Mouse (Mus musculus) liver, adult (tissue): Measurements from ENCODE around the gene Golph3l.

Source experiments
- GATA4 ChIP-seq: IDR thresholded peaks from 2 replicates; pipeline ENCODE4 v1.6.1; 2014; ENCODE audit warnings: mild to moderate bottlenecking, low read length; ENCODE audit not compliant: insufficient replicate concordance

Golph3l gene

GRCm38 (mm10) chr3:95588604-95589086 is at the start of gene Golph3l:
TSS of gene Golph3l (plus strand) at chr3:95588934.
- peak; percentile 37; the same call in 1 of the 2 replicates for TF ChIP-seq GATA4

DNA sequence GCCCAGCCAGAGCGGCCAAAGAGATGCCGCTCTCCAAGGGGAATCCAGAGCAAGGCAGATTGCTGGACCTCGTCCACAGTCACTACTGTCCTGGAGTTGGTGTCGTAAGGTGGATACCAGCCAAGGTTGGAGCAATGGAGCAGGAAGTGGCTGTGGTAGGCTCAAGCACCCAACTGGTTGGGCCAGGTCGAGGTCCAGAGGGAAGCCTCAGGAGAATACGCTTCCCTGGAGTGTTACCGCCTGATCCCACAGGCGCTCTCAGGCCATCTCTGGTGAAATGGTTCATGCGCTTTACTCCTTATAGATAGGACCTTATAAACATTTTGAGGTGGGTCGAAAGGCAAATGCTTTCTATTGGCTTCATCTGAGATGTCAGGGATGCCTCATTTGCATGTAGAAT is 49.8 kb upstream of the Golph3l start:
- no peak for TF ChIP-seq GATA4

- TF ChIP-seq GATA4: no peak
Measured at GRCm38 (mm10) chr3:95539837-95540236, 48.9 kb upstream of the Golph3l start.

- no peak for TF ChIP-seq GATA4
Measured at GRCm38 (mm10) chr3:95542171-95542570, 46.6 kb upstream of the Golph3l start.

DNA sequence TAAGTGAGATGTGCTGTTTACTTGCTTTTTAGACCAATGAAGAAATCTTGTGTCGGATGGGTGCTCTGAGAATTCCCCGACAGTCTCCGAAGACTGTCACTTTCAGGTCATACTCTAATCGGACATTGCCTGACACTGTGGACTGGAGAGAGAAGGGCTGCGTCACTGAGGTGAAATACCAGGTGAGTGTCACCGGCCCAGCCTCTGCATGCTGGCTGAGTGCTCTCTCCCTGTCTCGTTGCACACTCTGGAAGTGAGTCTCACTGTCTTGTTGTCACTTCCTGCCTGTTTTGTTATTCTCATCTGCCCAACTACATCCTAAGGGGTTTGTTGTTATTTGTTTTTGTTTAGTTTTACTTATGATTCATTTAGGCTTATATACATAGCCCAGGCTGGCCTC is 45.8 kb upstream of the Golph3l start:
- no peak for TF ChIP-seq GATA4

DNA sequence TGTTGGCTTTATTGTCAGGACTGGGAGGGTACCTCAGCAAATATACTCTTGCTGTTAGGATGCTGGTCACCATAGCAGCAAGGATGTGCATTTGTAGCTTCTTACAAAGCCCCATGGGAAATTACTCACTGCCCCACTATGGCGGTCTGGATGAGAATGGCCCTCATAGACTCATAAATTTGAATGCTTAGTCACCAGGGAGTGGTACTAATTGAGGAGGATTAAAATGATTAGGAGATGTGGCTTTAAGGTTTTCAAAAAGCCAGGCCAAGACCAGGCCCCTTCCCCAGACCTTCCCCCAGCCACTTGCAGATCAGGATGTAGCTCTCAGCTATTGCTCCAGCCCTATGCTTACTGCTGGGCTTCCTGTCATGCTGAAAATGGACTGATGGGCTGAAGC is 38.6 kb upstream of the Golph3l start:
- no peak for TF ChIP-seq GATA4

- TF ChIP-seq GATA4: no peak
Measured at GRCm38 (mm10) chr3:95553986-95554385, 34.7 kb upstream of the Golph3l start.

GRCm38 (mm10) chr3:95559437-95559836 is 29.3 kb upstream of the Golph3l start, which contains the start of gene Hormad1:
TSS of gene Hormad1 (plus strand) at chr3:95559677.
- no peak for TF ChIP-seq GATA4

DNA sequence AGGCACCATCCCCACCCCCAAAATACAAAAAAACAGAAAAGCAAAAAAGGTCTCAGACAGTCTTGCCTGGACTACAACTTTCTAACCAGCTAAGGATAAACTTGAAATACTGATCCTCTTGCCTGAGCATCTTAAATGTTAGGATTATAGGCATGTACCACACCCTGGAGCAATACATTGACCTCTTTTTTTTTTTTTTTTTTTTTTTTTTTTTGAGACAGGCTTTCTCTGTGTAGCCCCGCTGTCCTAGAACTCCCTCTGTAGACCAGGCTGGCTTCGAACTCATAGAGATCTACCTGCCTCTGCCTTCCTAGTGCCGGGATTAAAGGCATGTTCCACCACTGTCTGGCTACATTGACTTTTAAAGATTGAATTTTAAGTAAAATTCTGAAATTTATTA is 28.0 kb upstream of the Golph3l start:
- no peak for TF ChIP-seq GATA4

DNA sequence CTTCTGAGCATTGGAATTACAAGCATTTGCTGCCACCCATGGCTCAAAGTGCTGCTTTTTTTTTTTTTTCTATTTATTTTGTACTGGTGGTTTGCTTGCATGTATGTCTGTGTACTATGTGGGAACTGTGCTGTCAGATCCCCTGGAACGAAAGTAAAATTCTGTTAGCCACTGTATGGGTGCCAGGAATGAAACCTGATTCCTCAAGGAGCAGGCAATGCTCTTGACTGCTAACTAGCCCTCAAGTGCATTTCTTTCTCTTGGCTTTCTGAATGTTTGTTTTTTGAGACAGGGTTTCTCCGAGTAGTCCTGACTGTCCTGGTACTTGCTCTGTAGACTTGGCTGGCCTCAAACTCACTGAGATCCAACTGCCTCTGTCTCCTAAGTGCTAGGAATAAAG is 26.9 kb upstream of the Golph3l start:
- no peak for TF ChIP-seq GATA4

DNA sequence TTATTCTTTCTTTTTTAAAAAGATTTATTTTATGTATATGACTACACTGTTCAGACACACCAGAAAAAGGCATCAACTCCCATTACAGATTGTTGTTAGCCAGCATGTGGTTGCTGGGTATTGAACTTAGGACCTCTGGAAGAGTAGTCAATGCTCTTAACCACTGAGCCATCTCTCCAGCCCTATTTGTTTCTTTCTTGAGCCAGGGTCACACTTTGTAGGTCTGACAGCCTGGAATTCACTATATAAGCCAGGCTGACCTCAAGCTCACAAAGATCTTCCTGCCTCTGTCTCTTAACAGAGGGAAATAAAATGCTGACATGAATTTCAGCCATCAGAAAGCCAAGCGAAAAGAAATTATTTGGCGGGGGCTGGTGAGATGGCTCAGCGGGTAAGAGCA is 19.1 kb upstream of the Golph3l start:
- TF ChIP-seq GATA4: no peak

- TF ChIP-seq GATA4: no peak
Measured at GRCm38 (mm10) chr3:95587754-95588603, 755 bp upstream of the Golph3l start.

- no peak for TF ChIP-seq GATA4
Measured at GRCm38 (mm10) chr3:95598734-95599133, 10.0 kb downstream of the Golph3l start.

DNA sequence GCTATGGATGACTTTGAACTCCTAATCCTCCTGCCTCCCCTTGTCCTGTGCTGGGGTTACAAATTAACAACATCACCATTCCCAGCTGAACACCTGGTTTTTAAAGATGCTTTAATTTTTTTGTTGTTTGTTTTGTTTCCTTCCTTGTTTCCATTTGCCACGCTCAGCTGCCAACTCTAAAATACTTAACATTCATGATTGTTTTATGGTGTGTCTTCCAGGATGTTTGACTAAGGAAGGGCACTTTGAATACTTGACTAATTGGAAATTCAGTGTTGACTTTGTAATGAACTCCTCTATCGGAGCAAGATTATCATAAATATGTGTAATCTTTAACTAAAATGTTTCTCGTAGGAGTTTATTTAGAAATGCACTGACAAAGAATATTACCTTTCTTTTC is 12.6 kb downstream of the Golph3l start:
- no peak for TF ChIP-seq GATA4

DNA sequence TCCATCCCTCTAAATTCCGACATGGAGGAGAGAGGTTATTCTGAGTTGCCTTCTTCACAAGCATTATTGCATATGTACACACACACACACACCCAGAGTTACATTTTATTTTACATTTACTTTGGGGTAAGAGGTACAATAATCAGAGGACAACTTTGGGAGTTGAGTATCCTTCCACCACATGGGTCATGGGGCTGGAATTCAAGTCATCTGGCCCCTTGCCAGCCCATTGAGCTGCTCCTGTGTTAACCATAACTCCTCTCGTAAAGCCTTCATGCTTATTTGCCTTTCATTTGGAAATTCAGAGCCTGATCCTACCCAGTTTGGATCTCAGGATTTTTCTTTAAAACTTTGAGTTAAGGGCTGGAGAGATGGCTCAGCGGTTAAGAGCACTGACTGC is 17.4 kb downstream of the Golph3l start:
- no peak for TF ChIP-seq GATA4

- no peak for TF ChIP-seq GATA4
Measured at GRCm38 (mm10) chr3:95609195-95609594, 20.5 kb downstream of the Golph3l start.

DNA sequence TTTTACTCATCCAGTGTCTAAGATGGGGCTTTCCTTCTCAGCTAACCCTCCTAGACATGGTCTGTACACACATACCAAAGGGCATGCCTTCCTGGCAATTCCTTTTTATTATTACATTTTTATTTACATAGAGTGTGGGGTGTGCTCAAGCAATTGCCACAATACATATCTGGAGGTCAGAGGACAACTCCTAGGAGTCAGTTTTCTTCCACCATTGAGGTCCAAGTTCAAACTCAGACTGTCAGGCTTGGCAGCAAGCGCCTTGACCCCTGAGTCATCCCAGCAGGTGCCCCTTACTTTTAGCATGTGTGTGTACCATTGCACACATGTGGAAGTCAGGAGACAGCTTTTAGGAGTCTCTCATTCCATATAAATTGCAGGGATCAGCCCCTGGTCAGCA is 25.3 kb downstream of the Golph3l start:
- TF ChIP-seq GATA4: no peak
